Mouse (Mus musculus) testis, postnatal 10 days (tissue): ENCODE measurements around the gene Scamp2.

Experiments used
- DNase-seq: peaks from one replicate; pipeline ENCODE4 v3.0.0; 2021; ENCODE audit warnings: low spot score

The Scamp2 gene

GRCm38 (mm10) chr9:57560861-57561710 lies at the start of gene Scamp2:
Scamp2 (plus strand) TSS chr9:57560943.
- peak; percentile 95 for DNase-seq

GRCm38 (mm10) chr9:57517113-57517512 lies 43.6 kb upstream of the Scamp2 start:
- DNase-seq: peak; percentile 80

- DNase-seq: no peak
Observed at GRCm38 (mm10) chr9:57520375-57521055, 40.2 kb upstream of the Scamp2 start.

- peak; percentile 98 for DNase-seq
Observed at GRCm38 (mm10) chr9:57521056-57521911, 39.5 kb upstream of the Scamp2 start, which contains the start of gene Cox5a. Cox5a (plus strand) TSS chr9:57521274.

- no peak for DNase-seq
Observed at GRCm38 (mm10) chr9:57522114-57522860, 38.5 kb upstream of the Scamp2 start.

GRCm38 (mm10) chr9:57522861-57523246 lies 37.9 kb upstream of the Scamp2 start:
- no peak for DNase-seq

GRCm38 (mm10) chr9:57523754-57524153 lies 37.0 kb upstream of the Scamp2 start:
- no peak for DNase-seq

GRCm38 (mm10) chr9:57524439-57524838 lies 36.3 kb upstream of the Scamp2 start:
- no peak for DNase-seq

- DNase-seq: no peak
Observed at GRCm38 (mm10) chr9:57525516-57525915, 35.2 kb upstream of the Scamp2 start.

- DNase-seq: no peak
Observed at GRCm38 (mm10) chr9:57526435-57526834, 34.3 kb upstream of the Scamp2 start.

- no peak for DNase-seq
Observed at GRCm38 (mm10) chr9:57531946-57532345, 28.8 kb upstream of the Scamp2 start.

- DNase-seq: no peak
Observed at GRCm38 (mm10) chr9:57536362-57536761, 24.4 kb upstream of the Scamp2 start.

- peak; percentile 93 for DNase-seq
Observed at GRCm38 (mm10) chr9:57537044-57537727, 23.6 kb upstream of the Scamp2 start, which contains the start of gene Fam219b. Fam219b (plus strand) TSS chr9:57537528.

GRCm38 (mm10) chr9:57537728-57538181 lies 23.0 kb upstream of the Scamp2 start:
- DNase-seq: peak; percentile 56

GRCm38 (mm10) chr9:57539550-57539949 lies 21.2 kb upstream of the Scamp2 start:
- DNase-seq: no peak

- DNase-seq: peak; percentile 63
Observed at GRCm38 (mm10) chr9:57541312-57541711, 19.4 kb upstream of the Scamp2 start.

GRCm38 (mm10) chr9:57543951-57544350 lies 16.8 kb upstream of the Scamp2 start:
- no peak for DNase-seq

- peak; percentile 79 for DNase-seq
Observed at GRCm38 (mm10) chr9:57547287-57547686, 13.5 kb upstream of the Scamp2 start.

GRCm38 (mm10) chr9:57547869-57548268 lies 12.9 kb upstream of the Scamp2 start:
- no peak for DNase-seq

GRCm38 (mm10) chr9:57549186-57549585 lies 11.6 kb upstream of the Scamp2 start:
- DNase-seq: no peak
